Mouse (Mus musculus): ENCODE results near the gene Tomm40l. TPM values are rescaled to one million over a fixed set of nuclear protein-coding genes. Genes with fewer than 3 reads are reported as not detected.

Tomm40l gene
- polyA plus RNA-seq, 1 experiment, result 2.2 TPM

- Histone ChIP-seq H3K4me3 (replicated peaks) (no peak overlapping the region), H3K27me3 (ENCODE audit: control insufficient read depth) (peaks cover 2% of the 10 kb centered on the region; the same call in 1 of the 2 replicates), H3K9me3 (ENCODE audit: control insufficient read depth, low read length) (no peaks in the 10 kb centered on the region), H3K4me1 (ENCODE audit: control insufficient read depth) (no peaks in the 10 kb centered on the region), H3K36me3 (ENCODE audit: control insufficient read depth) (no peaks in the 10 kb centered on the region)
- TF ChIP-seq TAL1 (IDR thresholded peaks at IDR 0.05; ENCODE audit: low read length), result no peak
- no peak for TF ChIP-seq GATA1 (IDR thresholded peaks at IDR 0.05; ENCODE audit: low read length)
These were observed 42.7 kb downstream of the Tomm40l start for GRCm38 (mm10) chr1:171179487-171180171.

GRCm38 (mm10) chr1:171172779-171173178 lies 49.5 kb downstream of the Tomm40l start:
- H3K9me3 ChIP-seq (ENCODE audit: control insufficient read depth, low read length), result no peaks in the 10 kb centered on the region
- peaks cover 13% of the 10 kb centered on the region for H3K27me3 ChIP-seq (ENCODE audit: control insufficient read depth)
- no peak for TF ChIP-seq GATA1 (IDR thresholded peaks at IDR 0.05; ENCODE audit: low read length)
- TF ChIP-seq TAL1 (IDR thresholded peaks at IDR 0.05; ENCODE audit: low read length), result no peak
- no peaks in the 10 kb centered on the region for H3K4me1 ChIP-seq (ENCODE audit: control insufficient read depth)
- no peaks in the 10 kb centered on the region for H3K36me3 ChIP-seq (ENCODE audit: control insufficient read depth)
- H3K4me3 ChIP-seq (replicated peaks), result no peak overlapping the region

GRCm38 (mm10) chr1:171171138-171171537 lies 51.2 kb downstream of the Tomm40l start:
- Histone ChIP-seq H3K4me3 (replicated peaks) (no peak overlapping the region), H3K36me3 (ENCODE audit: control insufficient read depth) (no peaks in the 10 kb centered on the region), H3K27me3 (ENCODE audit: control insufficient read depth) (peaks cover 11% of the 10 kb centered on the region), H3K4me1 (ENCODE audit: control insufficient read depth) (no peaks in the 10 kb centered on the region), H3K9me3 (ENCODE audit: control insufficient read depth, low read length) (no peaks in the 10 kb centered on the region)
- TF ChIP-seq TAL1 (IDR thresholded peaks at IDR 0.05; ENCODE audit: low read length) (no peak), GATA1 (IDR thresholded peaks at IDR 0.05; ENCODE audit: low read length) (no peak)

GRCm38 (mm10) chr1:171169913-171170312 lies 52.4 kb downstream of the Tomm40l start:
- Histone ChIP-seq H3K36me3 (ENCODE audit: control insufficient read depth) (no peaks in the 10 kb centered on the region), H3K4me1 (ENCODE audit: control insufficient read depth) (no peaks in the 10 kb centered on the region), H3K9me3 (ENCODE audit: control insufficient read depth, low read length) (no peaks in the 10 kb centered on the region), H3K4me3 (replicated peaks) (no peak overlapping the region), H3K27me3 (ENCODE audit: control insufficient read depth) (peaks cover 15% of the 10 kb centered on the region)
- TF ChIP-seq TAL1 (IDR thresholded peaks at IDR 0.05; ENCODE audit: low read length), result no peak
- TF ChIP-seq GATA1 (IDR thresholded peaks at IDR 0.05; ENCODE audit: low read length), result no peak

- Histone ChIP-seq H3K4me1 (ENCODE audit: control insufficient read depth) (no peaks in the 10 kb centered on the region), H3K36me3 (ENCODE audit: control insufficient read depth) (no peaks in the 10 kb centered on the region), H3K4me3 (replicated peaks) (no peak overlapping the region), H3K27me3 (ENCODE audit: control insufficient read depth) (peaks cover 15% of the 10 kb centered on the region), H3K9me3 (ENCODE audit: control insufficient read depth, low read length) (no peaks in the 10 kb centered on the region)
- no peak for TF ChIP-seq TAL1 (IDR thresholded peaks at IDR 0.05; ENCODE audit: low read length)
- TF ChIP-seq GATA1 (IDR thresholded peaks at IDR 0.05; ENCODE audit: low read length), result no peak
These were observed 53.4 kb downstream of the Tomm40l start for GRCm38 (mm10) chr1:171168906-171169305.

Other genes starting within 250 kb of the Tomm40l start
- gene Fcgr2b, start 246.0 kb downstream of the Tomm40l start, polyA plus RNA-seq (2012), result not detected in 2 replicates
- gene Fcgr4, start 203.6 kb downstream of the Tomm40l start, polyA plus RNA-seq (2012), result not detected in 2 replicates
- gene Fcgr3, start 157.6 kb downstream of the Tomm40l start, polyA plus RNA-seq (2012), result 0.06 TPM in 1 of 2 replicates, not detected in the other
- 0.37 and 0.64 TPM in 2 replicates for gene Cfap126, start 108.6 kb downstream of the Tomm40l start, polyA plus RNA-seq (2012)
- 4.9 and 7.2 TPM in 2 replicates for gene Sdhc, start 71.9 kb downstream of the Tomm40l start, polyA plus RNA-seq (2012)
- not detected in 2 replicates for gene Mpz, start 71.8 kb downstream of the Tomm40l start, polyA plus RNA-seq (2012)
- gene Pcp4l1, start 26.2 kb downstream of the Tomm40l start, polyA plus RNA-seq (2012), result not detected in 2 replicates
- gene Nr1i3, start 8.5 kb downstream of the Tomm40l start, polyA plus RNA-seq (2012), result not detected in 2 replicates
- gene Apoa2, start 2.5 kb upstream of the Tomm40l start, polyA plus RNA-seq (2012), result 0.42 and 2.1 TPM in 2 replicates
- gene Fcer1g, start 11.9 kb upstream of the Tomm40l start, polyA plus RNA-seq (2012), result 0.13 and 0.17 TPM in 2 replicates
- gene Adamts4, start 27.9 kb upstream of the Tomm40l start, polyA plus RNA-seq (2012), result not detected in 2 replicates
- gene Ndufs2, start 28.9 kb upstream of the Tomm40l start, polyA plus RNA-seq (2012), result 7.0 and 7.5 TPM in 2 replicates
- gene B4galt3, start 47.8 kb upstream of the Tomm40l start, polyA plus RNA-seq (2012), result 11.1 and 11.6 TPM in 2 replicates
- gene Ppox, start 58.7 kb upstream of the Tomm40l start, polyA plus RNA-seq (2012), result 89.9 and 167 TPM in 2 replicates
- gene Usp21, start 65.5 kb upstream of the Tomm40l start, polyA plus RNA-seq (2012), result 8.4 and 13.0 TPM in 2 replicates
- gene Ufc1, start 72.5 kb upstream of the Tomm40l start, polyA plus RNA-seq (2012), result 3.9 and 4.8 TPM in 2 replicates
- gene Dedd, start 106.6 kb upstream of the Tomm40l start, polyA plus RNA-seq (2012), result 1.6 and 1.7 TPM in 2 replicates
- 0.98 TPM in 2 replicates for gene Nit1, start 123.1 kb upstream of the Tomm40l start, polyA plus RNA-seq (2012)
- gene Pfdn2, start 123.2 kb upstream of the Tomm40l start, polyA plus RNA-seq (2012), result 1.4 and 2.0 TPM in 2 replicates
- gene Klhdc9, start 138.3 kb upstream of the Tomm40l start, polyA plus RNA-seq (2012), result 0.14 TPM in 1 of 2 replicates, not detected in the other
- gene Nectin4, start 147.6 kb upstream of the Tomm40l start, polyA plus RNA-seq (2012), result not detected in 2 replicates
- 0.06 and 0.07 TPM in 2 replicates for gene Arhgap30, start 166.4 kb upstream of the Tomm40l start, polyA plus RNA-seq (2012)
- 1.2 and 3.6 TPM in 2 replicates for gene Usf1, start 188.8 kb upstream of the Tomm40l start, polyA plus RNA-seq (2012)
- not detected in 2 replicates for gene Tstd1, start 196.4 kb upstream of the Tomm40l start, polyA plus RNA-seq (2012)
- 0.08 TPM in 1 of 2 replicates, not detected in the other for gene F11r, start 215.0 kb upstream of the Tomm40l start, polyA plus RNA-seq (2012)

Measured in erythroblast, embryonic 14.5 days (primary cell).